Mouse (Mus musculus) limb, embryonic 14.5 days (tissue): ENCODE data around the gene Traf7. TPM values are rescaled to one million over a fixed set of nuclear protein-coding genes. Genes with fewer than 3 reads are reported as not detected.

Experiments used
- ATAC-seq: fragments of 200-750 bp; cut with Nextera tagmentation; 2 replicates; pipeline ENCODE4 v1.8.0; 2017; ENCODE audit warnings: low read depth, moderate number of reproducible peaks, moderate TSS enrichment; ENCODE audit not compliant: low FRiP score
- DNase-seq: peaks from one replicate; pipeline ENCODE4 v3.0.0-alpha.2; 2015; ENCODE audit warnings: low spot score
- H3K27ac ChIP-seq: fragments of 300-500 bp; sonication (generic); replicated peaks from 2 replicates; pipeline ENCODE4 v1.5.1; 2014; ENCODE audit warnings: low read depth, mild to moderate bottlenecking, low read length, moderate library complexity, mixed read lengths
- H3K27me3 ChIP-seq: fragments of 300-500 bp; sonication (generic); 2 replicates; pipeline ENCODE4 v1.6.1; 2014; ENCODE audit warnings: low read length, mixed read lengths; ENCODE audit not compliant: control insufficient read depth, insufficient read depth
- H3K36me3 ChIP-seq: fragments of 300-500 bp; sonication (generic); 2 replicates; pipeline ENCODE4 v1.6.1; 2014; ENCODE audit warnings: mild to moderate bottlenecking, low read length, moderate library complexity, mixed read lengths; ENCODE audit not compliant: control insufficient read depth, insufficient read depth
- H3K4me1 ChIP-seq: fragments of 300-500 bp; sonication (generic); 2 replicates; pipeline ENCODE4 v1.6.1; 2014; ENCODE audit warnings: antibody characterized with exemption, low read length, mixed read lengths; ENCODE audit not compliant: control insufficient read depth, insufficient read depth
- H3K4me2 ChIP-seq: fragments of 300-500 bp; sonication (generic); replicated peaks from 2 replicates; pipeline ENCODE4 v1.6.1; 2014; ENCODE audit warnings: low read depth, mild to moderate bottlenecking, low read length, moderate library complexity; ENCODE audit not compliant: severe bottlenecking
- H3K4me3 ChIP-seq: fragments of 300-500 bp; sonication (generic); replicated peaks from 2 replicates; pipeline ENCODE4 v1.5.1; 2014; ENCODE audit warnings: low read length
- H3K9ac ChIP-seq: fragments of 300-500 bp; sonication (generic); 2 replicates; pipeline ENCODE4 v1.6.1; 2014; ENCODE audit warnings: mild to moderate bottlenecking, low read depth, low read length, moderate library complexity; ENCODE audit not compliant: severe bottlenecking
- H3K9me3 ChIP-seq: fragments of 300-500 bp; sonication (generic); 2 replicates; pipeline ENCODE4 v1.6.1; 2016; ENCODE audit warnings: low read length; ENCODE audit not compliant: control insufficient read depth
- POLR2A ChIP-seq: fragments of 200-500 bp; IDR thresholded peaks from 2 replicates; pipeline ENCODE4 v1.8.0; 2012; ENCODE audit warnings: inconsistent platforms, mild to moderate bottlenecking, moderate library complexity, borderline replicate concordance; ENCODE audit not compliant: insufficient read depth, insufficient read length; ENCODE audit errors: extremely low read depth
- WGBS: fragments of 180-500 bp; shearing (Covaris S2); extraction: QIAGEN DNeasy Blood & Tissue Kit; methylation state at CpG from one replicate; pipeline ENCODE4 v1.1.7; 2014; 5-methylcytosine and 5-hydroxymethylcytosine counted together
- polyA plus RNA-seq, 2 experiments: library from polyadenylated mRNA; depleted of rRNA in 1 of 2; stranded (reverse) in 1 of 2; unstranded in 1 of 2; fragments of >200 nt; fragmentation: Nextera tagmentation in 1 of 2; extraction: Ambion mirVana in 1 of 2; gene quantifications; 2 replicates each; pipeline versions ENCODE4 v1.2.1 to v1.2.3; 2012 to 2014

Traf7 gene
- polyA plus RNA-seq, 2 experiments, result 81.3 to 308 TPM

DNA sequence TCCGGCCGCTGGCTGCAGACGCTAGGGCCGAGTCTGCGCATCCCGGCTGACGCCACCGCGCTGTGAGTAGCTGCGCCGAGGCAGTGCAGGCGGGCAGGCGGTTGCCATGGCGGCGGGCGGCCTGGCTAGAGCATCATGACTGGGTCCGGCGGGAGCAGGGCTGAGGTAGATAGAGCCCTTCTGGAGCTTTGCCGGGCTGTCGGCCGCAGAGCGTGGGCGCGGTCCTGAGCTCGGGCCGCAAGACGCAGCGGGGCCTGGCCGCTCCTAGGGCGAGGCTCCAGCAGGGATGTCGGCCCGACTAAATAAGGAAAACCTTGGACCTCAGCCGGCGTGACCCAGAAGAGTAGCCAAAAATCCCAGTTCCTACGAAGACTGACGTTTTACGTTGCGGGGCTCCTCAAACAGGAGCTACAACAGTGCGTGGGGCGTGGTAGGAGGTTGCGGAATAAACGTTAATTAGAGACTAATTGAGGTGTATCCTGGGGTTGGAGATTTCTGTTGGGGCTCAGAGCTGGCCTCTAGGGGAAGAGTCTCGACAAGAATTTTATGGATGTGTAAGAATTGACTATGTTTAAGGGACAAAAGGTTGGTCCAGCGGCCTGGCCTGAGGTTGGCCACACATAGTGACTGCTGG lies 22.8 kb upstream of the Traf7 start:
- peaks cover 19% of the 10 kb centered on the region for H3K4me1 ChIP-seq
- H3K27ac ChIP-seq, result peak overlapping the region; percentile 95
- WGBS, result under 1% methylated on average over 42 of the region's 44 CpGs
- peak overlapping the region; percentile 85 for H3K4me2 ChIP-seq
- no peaks in the 10 kb centered on the region for H3K9me3 ChIP-seq
- peak overlapping the region; percentile 69 for H3K4me3 ChIP-seq
- H3K9ac ChIP-seq, result peak overlapping the region; percentile 78
- no peaks in the 10 kb centered on the region for H3K27me3 ChIP-seq
- no peaks in the 10 kb centered on the region for H3K36me3 ChIP-seq
- TF ChIP-seq POLR2A, result no peak
- DNase-seq (peak; percentile 66), ATAC-seq (peak; percentile 52)

DNA sequence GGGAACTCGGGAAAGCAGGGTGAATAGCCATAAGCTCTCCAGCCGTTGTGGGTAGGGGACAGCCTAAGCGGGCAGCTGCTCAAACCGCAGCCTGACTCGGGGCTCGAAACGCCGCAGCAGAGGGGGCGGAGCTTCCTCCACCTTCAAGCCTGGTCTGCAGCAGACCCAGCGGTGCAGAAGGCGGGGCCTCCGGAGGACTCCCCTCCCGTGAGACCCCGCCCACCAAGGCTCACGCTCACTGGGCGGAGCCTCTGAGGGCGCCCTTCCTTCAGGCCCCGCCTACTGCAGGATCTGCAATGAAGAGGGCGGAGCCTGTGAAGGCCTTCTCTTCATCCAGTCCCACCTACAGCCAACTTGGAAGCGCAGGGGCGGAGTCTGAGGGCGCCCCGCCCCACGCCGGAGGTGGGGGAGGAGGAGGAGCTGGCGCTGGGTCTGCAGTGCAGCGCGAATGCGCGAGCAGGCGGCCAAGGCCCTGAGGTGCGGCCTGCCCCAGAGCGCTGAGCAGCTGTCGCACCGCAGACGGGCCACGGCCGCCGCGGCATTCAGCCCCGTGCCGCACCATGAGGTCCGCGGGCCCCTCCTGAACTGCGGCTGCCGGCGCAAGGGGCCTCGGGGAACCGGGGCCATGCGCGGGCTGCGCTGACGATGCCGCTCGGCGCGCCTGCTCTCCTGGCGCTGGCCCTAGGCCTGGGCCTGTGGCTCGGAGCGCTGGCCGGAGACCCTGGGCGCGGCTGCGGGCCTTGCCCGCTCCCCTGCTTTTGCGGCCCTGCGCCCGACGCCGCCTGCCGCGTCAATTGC lies 22.1 kb upstream of the Traf7 start, which contains the start of gene Pkd1:
Gene Pkd1, plus strand, starts transcription at position 217 of the 798 bp plus-strand sequence.
- Histone ChIP-seq H3K27ac (peak within 1 kb of the TSS; percentile 95), H3K4me2 (peak within 1 kb of the TSS; percentile 85), H3K4me3 (peak within 1 kb of the TSS; percentile 69), H3K27me3 (no peaks in the 10 kb centered on the region), H3K9me3 (no peaks in the 10 kb centered on the region), H3K4me1 (peaks cover 19% of the 10 kb centered on the region), H3K36me3 (no peaks in the 10 kb centered on the region), H3K9ac (peak within 1 kb of the TSS; percentile 78)
- WGBS, result under 1% methylated on average over 42 of the region's 72 CpGs
- DNase-seq, result peak; percentile 99
- peak; percentile 94; the same call in 1 of the 2 replicates for TF ChIP-seq POLR2A
- ATAC-seq, result peak; percentile 98

- Histone ChIP-seq H3K4me1 (peaks cover 19% of the 10 kb centered on the region), H3K4me2 (peak overlapping the region; percentile 85), H3K27me3 (no peaks in the 10 kb centered on the region), H3K27ac (peak overlapping the region; percentile 72), H3K36me3 (no peaks in the 10 kb centered on the region), H3K9ac (peak overlapping the region; percentile 21), H3K4me3 (peak overlapping the region; percentile 69), H3K9me3 (no peaks in the 10 kb centered on the region)
- TF ChIP-seq POLR2A, result no peak
- 3% methylated on average over 23 of the region's 23 CpGs for WGBS
- ATAC-seq, result no peak; the same call in 1 of the 2 replicates
- DNase-seq, result peak; percentile 66
Observed at GRCm38 (mm10) chr17:24548921-24549617, 21.3 kb upstream of the Traf7 start.

GRCm38 (mm10) chr17:24548435-24548834 lies 20.7 kb upstream of the Traf7 start:
- ATAC-seq, result no peak
- peaks cover 19% of the 10 kb centered on the region for H3K4me1 ChIP-seq
- peak overlapping the region; percentile 69 for H3K4me3 ChIP-seq
- WGBS, result 20% methylated on average over 9 of the region's 9 CpGs
- no peaks in the 10 kb centered on the region for H3K27me3 ChIP-seq
- no peak overlapping the region for H3K27ac ChIP-seq
- no peak overlapping the region; the same call in 1 of the 2 replicates for H3K9ac ChIP-seq
- no peaks in the 10 kb centered on the region for H3K36me3 ChIP-seq
- no peak for DNase-seq
- no peaks in the 10 kb centered on the region for H3K9me3 ChIP-seq
- TF ChIP-seq POLR2A, result no peak
- peak overlapping the region; percentile 85 for H3K4me2 ChIP-seq

DNA sequence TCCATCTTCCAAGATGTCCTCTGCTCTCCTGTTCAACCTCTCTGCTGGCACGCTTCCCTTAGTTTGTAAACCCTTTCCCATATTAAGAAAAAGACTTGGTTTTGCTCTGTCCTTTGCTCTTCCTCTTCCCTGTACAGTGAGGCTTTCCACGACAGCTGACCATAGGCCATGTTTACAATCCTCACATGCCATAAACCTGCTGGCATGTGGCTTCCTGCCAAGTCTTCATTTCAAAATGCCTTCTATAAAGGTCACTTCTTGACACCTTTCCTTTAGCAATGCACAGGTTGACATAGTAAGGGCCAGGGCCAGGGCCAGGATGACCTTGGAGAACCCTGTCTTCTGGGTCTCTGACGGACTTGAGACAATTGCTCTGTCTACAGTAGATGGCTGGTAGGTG lies 18.5 kb upstream of the Traf7 start:
- WGBS, result 70% methylated on average over 3 of the region's 3 CpGs
- Histone ChIP-seq H3K27me3 (no peaks in the 10 kb centered on the region), H3K4me1 (peaks cover 8% of the 10 kb centered on the region), H3K27ac (no peak overlapping the region), H3K9me3 (no peaks in the 10 kb centered on the region), H3K9ac (no peak overlapping the region), H3K4me3 (no peak overlapping the region), H3K4me2 (no peak overlapping the region), H3K36me3 (no peaks in the 10 kb centered on the region)
- no peak for TF ChIP-seq POLR2A
- ATAC-seq, result no peak
- no peak for DNase-seq
